Mouse (Mus musculus) macrophage (primary cell): ENCODE data around the gene Tfr2. TPM values are rescaled to one million over a fixed set of nuclear protein-coding genes. Genes with fewer than 3 reads are reported as not detected.

Experiments used
- H3K27ac ChIP-seq: fragments of 350-480 bp; formaldehyde crosslinking; 2 replicates; pipeline ENCODE4 v1.9.0; 2021
- H3K36me3 ChIP-seq: fragments of 350-480 bp; formaldehyde crosslinking; 2 replicates; pipeline ENCODE4 v1.9.0; 2021; ENCODE audit errors: inconsistent target
- H3K4me3 ChIP-seq: fragments of 350-480 bp; formaldehyde crosslinking; 2 replicates; pipeline ENCODE4 v1.9.0; 2021; ENCODE audit errors: inconsistent target
- H3K79me2 ChIP-seq: fragments of 350-480 bp; formaldehyde crosslinking; 2 replicates; pipeline ENCODE4 v1.9.0; 2021; ENCODE audit errors: inconsistent target
- WGBS: methylation state at CpG from one replicate; pipeline ENCODE4 v1.1.7; 2026; ENCODE audit warnings: inconsistent platforms; ENCODE audit not compliant: missing documents; 5-methylcytosine and 5-hydroxymethylcytosine counted together
- polyA plus RNA-seq: library from polyadenylated mRNA; stranded (reverse); fragments of 250-400 nt; gene quantifications from 3 replicates; pipeline ENCODE4 v1.2.4, GENCODE M21; 2018; ENCODE audit warnings: inconsistent platforms

The Tfr2 gene
- polyA plus RNA-seq, 1 experiment from 2014 or later = 0.17 TPM

GRCm38 (mm10) chr5:137633397-137634084 is 63.9 kb downstream of the Tfr2 start:
- peaks cover 53% of the 10 kb centered on the region for H3K36me3 ChIP-seq
- H3K4me3 ChIP-seq = no peak overlapping the region
- 91% methylated on average over 11 of the region's 12 CpGs for WGBS
- no peak overlapping the region for H3K27ac ChIP-seq
- peaks cover 75% of the 10 kb centered on the region for H3K79me2 ChIP-seq

Other genes starting within 250 kb of the Tfr2 start
- 6.9 to 28.0 TPM (median 11.2 TPM) in 3 replicates for gene Slc12a9, start 236.2 kb upstream of the Tfr2 start, polyA plus RNA-seq
- gene Ephb4, start 219.7 kb upstream of the Tfr2 start, polyA plus RNA-seq = not detected in 3 replicates
- gene Zan, start 92.8 kb upstream of the Tfr2 start, polyA plus RNA-seq = 0.01 to 0.05 TPM in 2 of 3 replicates, not detected in the other
- gene Pop7, start 67.3 kb upstream of the Tfr2 start, polyA plus RNA-seq = 7.6 to 26.0 TPM (median 19.4 TPM) in 3 replicates
- 8.7 to 17.9 TPM (median 11.5 TPM) in 3 replicates for gene Gigyf1, start 51.3 kb upstream of the Tfr2 start, polyA plus RNA-seq
- not detected in 3 replicates for gene Epo, start 36.6 kb upstream of the Tfr2 start, polyA plus RNA-seq
- 139 to 347 TPM (median 316 TPM) in 3 replicates for gene Gnb2, start 36.3 kb upstream of the Tfr2 start, polyA plus RNA-seq
- not detected in 3 replicates for gene Actl6b, start 16.3 kb upstream of the Tfr2 start, polyA plus RNA-seq
- 35.3 to 72.3 TPM (median 54.2 TPM) in 3 replicates for gene Mospd3, start 31.2 kb downstream of the Tfr2 start, polyA plus RNA-seq
- 0.41 to 0.44 TPM in 2 of 3 replicates, not detected in the other for gene Pcolce, start 43.9 kb downstream of the Tfr2 start, polyA plus RNA-seq
- 0.09 TPM in 1 of 3 replicates, not detected in the others for gene Fbxo24, start 59.2 kb downstream of the Tfr2 start, polyA plus RNA-seq
- 51.6 to 108 TPM (median 60.3 TPM) in 3 replicates for gene Lrch4, start 59.3 kb downstream of the Tfr2 start, polyA plus RNA-seq
- 4.9 to 17.8 TPM (median 5.5 TPM) in 3 replicates for gene Gm20605, start 59.3 kb downstream of the Tfr2 start, polyA plus RNA-seq
- 5.2 to 25.3 TPM (median 10.5 TPM) in 3 replicates for gene Sap25, start 71.5 kb downstream of the Tfr2 start, polyA plus RNA-seq
- 0.09 TPM in 1 of 3 replicates, not detected in the others for gene Irs3, start 75.9 kb downstream of the Tfr2 start, polyA plus RNA-seq
- gene Agfg2, start 114.9 kb downstream of the Tfr2 start, polyA plus RNA-seq = 12.1 to 28.4 TPM (median 17.8 TPM) in 3 replicates
- 0.07 to 0.23 TPM (median 0.21 TPM) in 3 replicates for gene Nyap1, start 171.8 kb downstream of the Tfr2 start, polyA plus RNA-seq
- 84.4 to 112 TPM (median 101 TPM) in 3 replicates for gene Tsc22d4, start 175.9 kb downstream of the Tfr2 start, polyA plus RNA-seq
- 2.7 to 25.9 TPM (median 20.7 TPM) in 3 replicates for gene Ppp1r35, start 209.0 kb downstream of the Tfr2 start, polyA plus RNA-seq
- 23.9 to 28.3 TPM (median 26.6 TPM) in 3 replicates for gene Mepce, start 217.8 kb downstream of the Tfr2 start, polyA plus RNA-seq
- gene Zcwpw1, start 218.0 kb downstream of the Tfr2 start, polyA plus RNA-seq = 1.8 to 4.1 TPM (median 2.8 TPM) in 3 replicates